Mouse (Mus musculus) ES-Bruce4 (cell line): ENCODE measurements around the gene Pkib.

Experiments used
- CTCF ChIP-seq: IDR thresholded peaks from one replicate; pipeline ENCODE4 v1.8.1; 2011; ENCODE audit warnings: low read depth, low read length
- POLR2A ChIP-seq: IDR thresholded peaks from one replicate; pipeline ENCODE4 v1.8.1; 2011; ENCODE audit warnings: low read length; ENCODE audit not compliant: insufficient read depth

DNA sequence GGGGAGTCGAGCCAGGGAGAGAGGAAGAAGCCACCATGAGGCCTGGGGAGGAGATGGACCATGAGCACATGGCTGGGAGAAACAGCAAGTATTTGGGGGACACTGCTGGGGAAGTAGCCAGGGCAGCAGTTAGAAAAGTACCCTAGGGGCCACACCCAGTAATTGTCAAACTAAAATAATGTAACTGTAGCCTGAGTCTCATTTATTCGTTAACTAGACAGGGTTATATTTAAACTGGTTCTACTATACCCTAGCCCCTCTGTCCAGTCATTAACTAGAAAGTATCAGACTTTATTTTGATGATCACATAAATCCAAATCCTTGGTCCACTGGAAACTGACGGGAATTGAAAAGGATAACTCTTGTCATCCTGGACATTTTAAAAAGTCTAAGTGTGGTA, 7.8 kb downstream of the Pkib start:
- TF ChIP-seq CTCF (no peak), POLR2A (no peak)
